Mouse (Mus musculus): ENCODE results near the gene Gtf3c6. TPM values are rescaled to one million over a fixed set of nuclear protein-coding genes. Genes with fewer than 3 reads are reported as not detected.

Gtf3c6 gene
- polyA plus RNA-seq (2017; shearing (Covaris generic)) = 10 to 100 TPM; 75.7 to 86.5 TPM

GRCm38 (mm10) chr10:40257414-40258255 lies at the start of gene Gtf3c6:
Gtf3c6 (minus strand) TSS chr10:40258108.

GRCm38 (mm10) chr10:40302140-40302985 lies 44.5 kb upstream of the Gtf3c6 start, which contains the start of gene Amd1:
Amd1 (minus strand) TSS chr10:40302186.

GRCm38 (mm10) chr10:40246374-40247165 lies 11.3 kb downstream of the Gtf3c6 start, which contains the start of gene Rpf2:
Rpf2 (minus strand) TSS chr10:40247036.

Other genes with a start within 250 kb of the Gtf3c6 start
- gene Mfsd4b1, start 232.8 kb downstream of the Gtf3c6 start, polyA plus RNA-seq (2017; shearing (Covaris generic)) = not detected
- gene Slc16a10, start 115.8 kb downstream of the Gtf3c6 start, polyA plus RNA-seq (2017; shearing (Covaris generic)) = 1 to 10 TPM; 1.4 to 2.1 TPM
- gene Rpf2, start 11.1 kb downstream of the Gtf3c6 start, polyA plus RNA-seq (2017; shearing (Covaris generic)) = 10 to 100 TPM; 45.3 to 68.7 TPM
- gene Amd1, start 44.1 kb upstream of the Gtf3c6 start, polyA plus RNA-seq (2017; shearing (Covaris generic)) = 10 to 100 TPM; 44.1 to 63.3 TPM
- 10 to 100 TPM; 31.7 to 40.1 TPM for gene Cdk19, start 81.5 kb upstream of the Gtf3c6 start, polyA plus RNA-seq (2017; shearing (Covaris generic))

All from activated CD4-positive, CD25-positive, alpha-beta regulatory T cell (primary cell).